Mouse (Mus musculus) yolk sac, embryonic 10.5 days (tissue): ENCODE results near the gene Tuba3a.

Experiments used
- DNase-seq: peaks from one replicate; pipeline ENCODE4 v3.0.0-alpha.2; 2017; ENCODE audit warnings: low spot score

Tuba3a gene

GRCm38 (mm10) chr6:125285890-125286289, at the start of gene Tuba3a:
Gene Tuba3a (minus strand): TSS chr6:125286042.
- DNase-seq, result no peak

DNA sequence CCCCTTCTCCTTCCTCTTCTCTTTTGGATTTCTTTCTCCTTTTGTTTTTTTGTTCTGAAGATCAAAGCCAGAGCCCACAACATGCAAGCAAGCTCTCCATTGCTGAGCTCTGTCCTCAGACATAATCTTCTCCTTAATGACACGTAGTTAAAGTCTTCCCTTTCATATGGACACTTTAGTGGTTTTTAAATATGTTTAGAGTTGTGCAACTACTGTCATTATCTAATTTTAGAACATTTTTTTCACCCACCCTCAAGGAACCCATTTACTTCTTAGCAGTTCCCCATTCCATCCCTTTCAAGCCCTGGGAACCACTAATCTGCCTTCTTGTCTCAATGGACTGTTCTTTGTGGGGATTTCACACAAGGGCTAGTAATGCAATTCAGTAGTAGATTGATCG, 48.5 kb upstream of the Tuba3a start:
- DNase-seq, result no peak

DNA sequence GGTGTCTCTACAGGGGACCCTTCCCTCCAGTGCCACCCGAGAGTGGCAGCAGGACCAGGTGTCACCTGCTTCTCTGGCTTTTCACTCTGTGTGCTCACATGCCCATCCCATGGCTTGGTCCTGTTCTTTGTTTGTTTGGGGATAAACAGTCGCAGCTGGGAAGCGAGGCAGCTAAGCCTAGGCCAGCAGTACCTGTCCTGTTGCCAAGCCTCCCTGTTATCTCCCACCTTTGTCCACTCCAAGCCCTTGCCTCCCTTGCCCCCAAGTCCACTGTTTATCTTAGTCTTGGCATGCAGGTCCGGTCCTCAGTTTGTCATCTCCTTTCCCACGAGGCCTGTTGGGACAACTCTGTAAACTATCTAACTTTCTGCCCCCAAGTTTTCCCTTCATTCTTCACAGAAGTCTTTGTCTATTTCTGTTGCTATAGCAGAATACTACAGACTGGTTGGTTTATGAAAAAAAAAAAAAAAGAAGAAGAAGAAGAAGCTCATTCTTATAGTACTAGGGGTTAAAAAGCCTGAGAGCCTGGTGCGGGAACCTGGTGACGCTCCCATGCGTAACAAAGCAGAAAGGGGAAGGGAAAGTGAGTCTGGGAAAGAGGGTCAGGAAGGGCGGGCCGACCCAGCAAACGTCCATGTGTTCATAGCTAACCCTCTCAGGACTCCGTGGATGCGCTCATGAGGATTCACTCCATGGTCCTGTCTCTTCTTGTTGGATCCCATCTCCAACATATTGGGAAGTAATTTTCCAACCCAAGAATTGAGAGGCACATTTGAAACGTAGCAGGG, 47.5 kb upstream of the Tuba3a start:
- no peak for DNase-seq

DNA sequence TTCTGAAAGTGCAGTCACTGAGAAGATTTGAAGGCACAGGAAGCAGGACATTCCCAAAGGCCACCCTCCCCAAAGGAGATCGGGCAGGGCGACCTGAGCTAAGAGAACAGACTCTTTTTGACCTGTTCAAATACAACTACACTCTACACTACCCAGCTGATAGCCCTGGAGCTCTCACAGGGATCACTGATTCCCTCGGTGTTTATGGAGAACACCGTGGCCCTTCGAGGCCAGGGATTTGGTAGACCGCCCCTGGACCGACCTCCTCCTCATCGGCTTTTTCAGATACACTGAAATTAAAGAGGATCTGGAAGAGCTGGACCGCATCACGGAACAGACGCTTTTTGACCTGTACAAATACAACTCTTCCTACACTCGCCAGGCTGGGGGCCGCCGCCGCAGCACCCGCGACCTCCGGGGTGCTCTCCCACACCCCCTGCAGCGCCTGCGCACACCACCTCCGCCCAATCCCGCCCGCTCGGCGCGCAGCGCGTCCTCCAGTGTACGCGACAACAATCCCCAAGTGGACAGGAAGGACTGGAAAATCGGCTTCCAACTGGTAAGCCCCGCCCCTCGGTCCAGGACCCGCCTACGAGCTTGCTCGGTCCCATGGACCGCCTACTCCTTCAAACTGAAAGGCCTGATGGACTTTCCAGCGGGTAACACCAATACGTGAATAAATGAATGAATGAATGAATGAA, 44.9 kb upstream of the Tuba3a start:
- peak; percentile 88 for DNase-seq

GRCm38 (mm10) chr6:125328243-125328642, 42.4 kb upstream of the Tuba3a start:
- DNase-seq, result no peak

- no peak for DNase-seq
Measured at GRCm38 (mm10) chr6:125325337-125325736, 39.5 kb upstream of the Tuba3a start.

GRCm38 (mm10) chr6:125323547-125323946, 37.7 kb upstream of the Tuba3a start:
- peak; percentile 48 for DNase-seq

DNA sequence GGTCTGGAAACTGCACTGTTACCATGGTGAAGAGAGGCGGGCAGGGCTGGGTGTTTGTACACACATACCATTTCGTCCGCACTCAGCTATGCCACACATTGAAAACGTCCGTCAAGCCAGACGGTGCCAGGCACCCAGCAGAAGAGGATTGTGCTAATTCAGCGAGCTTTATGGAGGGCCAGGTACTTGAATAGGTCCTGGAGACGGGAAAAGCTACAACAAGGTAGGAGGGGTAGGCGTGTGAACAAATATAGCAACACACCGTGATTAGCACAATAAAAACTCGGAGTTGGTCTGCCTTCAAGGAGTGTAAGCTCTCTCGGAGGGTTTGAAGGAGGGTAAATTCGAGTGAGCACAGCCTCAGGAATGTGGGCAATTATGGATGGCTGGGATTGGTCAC, 37.0 kb upstream of the Tuba3a start:
- no peak for DNase-seq

GRCm38 (mm10) chr6:125321114-125321855, 35.4 kb upstream of the Tuba3a start:
- no peak for DNase-seq

GRCm38 (mm10) chr6:125320323-125320722, 34.5 kb upstream of the Tuba3a start, which contains the start of gene Scnn1a:
Gene Scnn1a (plus strand): TSS chr6:125320659.
- DNase-seq, result no peak

- DNase-seq, result no peak
Measured at GRCm38 (mm10) chr6:125319919-125320296, 34.1 kb upstream of the Tuba3a start.

GRCm38 (mm10) chr6:125318981-125319918, 33.4 kb upstream of the Tuba3a start:
- DNase-seq, result no peak

GRCm38 (mm10) chr6:125317077-125317476, 31.2 kb upstream of the Tuba3a start:
- DNase-seq, result no peak

GRCm38 (mm10) chr6:125314746-125315145, 28.9 kb upstream of the Tuba3a start:
- no peak for DNase-seq

DNA sequence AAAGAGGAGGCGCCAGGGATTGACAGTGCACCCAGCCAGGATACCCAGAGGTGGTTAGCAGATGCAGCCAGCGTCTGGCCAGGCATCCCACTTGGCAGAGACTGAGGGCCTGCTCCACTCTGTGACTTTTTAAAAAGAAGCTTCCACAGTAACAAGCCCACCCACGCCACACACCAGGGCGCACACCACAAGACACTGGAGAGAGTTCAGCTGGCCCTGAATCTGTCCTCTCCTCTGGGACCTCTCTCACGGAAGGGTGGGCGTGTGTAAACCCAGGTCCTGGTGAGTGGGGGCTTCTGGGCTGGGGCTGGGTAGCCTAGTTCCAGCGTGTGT, 28.4 kb upstream of the Tuba3a start:
- DNase-seq, result no peak

- DNase-seq, result peak; percentile 94
Measured at GRCm38 (mm10) chr6:125313546-125314230, 27.8 kb upstream of the Tuba3a start, which contains the start of gene Ltbr. Gene Ltbr (minus strand): TSS chr6:125313885.

DNA sequence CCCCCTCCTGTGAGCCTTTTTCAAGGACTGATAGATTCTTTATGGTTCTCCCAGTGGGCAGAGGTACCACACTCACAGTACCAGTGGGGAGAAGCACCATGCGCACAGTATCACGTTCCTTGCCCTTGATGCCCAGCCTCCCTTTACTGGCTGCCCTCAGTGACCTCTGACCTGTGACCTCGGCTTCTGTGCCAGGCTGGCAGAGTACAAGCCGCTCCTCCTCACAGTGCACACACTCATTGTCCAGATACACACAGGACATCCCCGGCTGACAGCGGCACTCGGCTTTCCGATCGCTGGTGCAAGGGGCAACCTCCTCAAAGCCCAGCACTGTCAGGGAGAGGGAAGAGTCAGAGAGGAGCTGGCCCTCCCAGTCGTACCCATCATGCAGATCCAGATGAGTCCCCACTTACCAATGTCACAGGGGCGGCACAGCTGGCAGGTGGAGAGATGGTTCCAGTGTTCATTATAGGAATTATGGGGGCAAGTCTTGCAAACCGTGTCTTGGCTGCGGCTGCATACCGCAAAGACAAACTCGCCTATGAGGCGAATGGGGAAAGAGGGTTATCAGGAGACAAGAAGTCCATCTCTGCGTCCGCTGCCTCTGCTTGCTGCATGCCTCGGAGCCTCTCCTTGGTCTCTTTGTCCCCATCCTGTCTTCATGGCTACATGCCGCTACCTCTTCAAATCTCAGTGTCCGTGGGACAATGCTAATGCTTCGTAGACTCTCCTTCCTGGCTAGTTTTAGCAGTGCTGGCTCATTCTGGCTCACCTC, 26.9 kb upstream of the Tuba3a start:
- DNase-seq, result no peak

GRCm38 (mm10) chr6:125312171-125312570, 26.3 kb upstream of the Tuba3a start:
- DNase-seq, result no peak

- DNase-seq, result no peak
Measured at GRCm38 (mm10) chr6:125309406-125309805, 23.6 kb upstream of the Tuba3a start.

DNA sequence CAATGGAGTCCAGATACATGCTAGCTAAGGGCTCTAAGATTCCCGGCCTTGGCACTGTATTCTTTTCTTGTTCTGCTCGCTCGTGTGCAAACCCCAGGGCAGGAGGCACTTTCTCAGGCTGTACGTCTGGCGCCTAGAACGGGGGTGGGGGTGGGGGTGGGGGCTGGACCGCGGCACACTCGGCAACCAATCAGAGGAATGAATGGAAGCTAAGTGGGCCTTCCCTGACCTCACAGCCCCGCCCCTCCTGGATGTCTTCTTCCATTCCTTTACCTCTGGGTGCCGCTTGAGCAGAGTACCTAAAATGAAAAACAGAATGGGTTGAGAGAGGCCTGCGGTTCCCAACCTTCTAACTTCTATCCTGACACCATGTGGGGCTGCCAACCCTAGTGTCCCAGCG, 23.1 kb upstream of the Tuba3a start:
- no peak for DNase-seq
